Mouse (Mus musculus): ENCODE data around the gene 1700047I17Rik2. TPM values are rescaled to one million over a fixed set of nuclear protein-coding genes. Genes with fewer than 3 reads are reported as not detected.
A peak's percentile ranks its signal among the peaks of the same experiment; 100 is the strongest.
"Not testable (repeated sequence)": the region's sequence is repeated elsewhere in the genome, so short reads cannot be mapped to it uniquely, and the experiment has no call there.

The 1700047I17Rik2 gene
- not detected in 2 replicates for polyA plus RNA-seq (2012; rRNA removed)

DNA sequence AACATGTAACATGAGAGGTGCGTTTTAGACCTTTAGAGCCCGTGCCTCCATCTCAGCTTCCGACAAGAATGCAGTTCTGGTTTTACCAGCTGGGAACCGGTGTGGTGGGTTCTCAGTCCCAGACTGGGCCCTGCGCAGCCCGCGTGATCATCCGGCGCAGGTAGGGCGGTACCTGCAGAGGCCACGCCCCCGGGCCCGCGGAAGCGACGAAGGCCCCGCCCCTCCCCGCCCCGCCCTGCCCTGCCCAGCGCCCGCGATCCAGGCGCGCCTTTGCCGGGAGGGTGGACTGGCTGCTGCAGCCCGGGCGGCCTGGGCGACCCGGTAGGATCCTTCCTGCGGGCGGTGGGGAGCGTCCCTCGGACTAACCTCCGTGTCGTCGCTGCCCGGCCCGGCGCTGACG, at the start of gene 1700047I17Rik2:
TSS of gene 1700047I17Rik2 (plus strand) at position 287 of the 400 bp plus-strand sequence.
- not testable (repeated sequence) for H3K4me3 ChIP-seq (ENCODE audit: extremely low read depth, insufficient read depth, insufficient read length); H3K4me1 ChIP-seq (ENCODE audit: control insufficient read depth, insufficient read depth, insufficient read length); H3K27ac ChIP-seq (ENCODE audit: insufficient read depth, low read length); H3K27me3 ChIP-seq (ENCODE audit: control insufficient read depth, insufficient read depth, low read length); DNase-seq (ENCODE audit: low read depth in 1 of 2, low spot score in 2 of 2); H3K36me3 ChIP-seq (ENCODE audit: control insufficient read depth, insufficient read depth, low read length)
- WGBS = no CpG with 5 or more reads among the region's 40 CpGs

DNA sequence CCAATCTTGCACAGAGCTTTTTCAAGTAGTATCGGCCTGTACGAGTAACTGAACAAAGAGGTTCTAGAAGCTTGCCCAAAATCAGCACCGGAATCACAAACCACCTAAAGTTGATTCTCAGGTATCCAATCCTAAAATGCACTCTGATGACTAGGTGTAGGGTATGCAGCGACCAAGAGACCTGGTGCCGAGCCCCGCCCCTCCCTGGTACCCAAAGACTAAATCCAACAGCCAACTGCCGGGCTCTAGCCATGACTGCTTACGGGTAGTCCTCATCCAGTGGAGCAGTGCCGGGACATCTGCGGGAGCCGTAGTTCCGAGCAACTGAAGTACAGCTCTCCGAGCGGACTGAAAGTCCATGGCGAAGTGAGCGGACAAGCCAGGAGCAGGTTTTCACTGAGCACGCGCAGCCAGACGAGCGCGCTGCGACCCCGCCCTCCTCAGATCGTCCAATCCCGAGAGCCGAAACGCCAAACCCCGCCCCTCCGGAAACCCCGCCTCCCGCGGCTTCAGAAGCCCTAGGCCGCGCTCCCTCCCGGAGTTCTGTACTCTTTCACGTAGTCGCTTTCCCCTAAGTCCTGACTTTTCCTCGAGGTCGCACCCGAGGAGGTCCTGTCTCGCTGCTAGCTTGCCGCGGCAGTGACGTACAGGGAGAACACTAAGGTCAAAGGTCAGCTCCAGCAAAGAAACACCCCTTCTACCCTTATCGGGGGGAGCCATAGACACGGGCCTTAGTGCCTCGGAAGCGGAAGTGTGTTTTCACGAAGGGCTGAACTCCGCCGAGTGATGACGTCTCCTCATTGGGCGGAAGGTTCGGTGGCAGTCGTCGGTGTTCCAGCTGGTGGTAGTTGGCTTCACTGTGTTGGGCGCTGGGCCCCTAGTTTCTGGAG, 44.6 kb upstream of the 1700047I17Rik2 start, which contains the start of gene Srp54b:
TSS of gene Srp54b (plus strand) at position 546 of the 890 bp plus-strand sequence.
- not testable (repeated sequence) for H3K4me1 ChIP-seq (ENCODE audit: control insufficient read depth, insufficient read depth, insufficient read length); H3K4me3 ChIP-seq (ENCODE audit: extremely low read depth, insufficient read depth, insufficient read length); DNase-seq (ENCODE audit: low read depth in 1 of 2, low spot score in 2 of 2); H3K36me3 ChIP-seq (ENCODE audit: control insufficient read depth, insufficient read depth, low read length); H3K27ac ChIP-seq (ENCODE audit: insufficient read depth, low read length); H3K27me3 ChIP-seq (ENCODE audit: control insufficient read depth, insufficient read depth, low read length)
- WGBS = no CpG with 5 or more reads among the region's 57 CpGs

DNA sequence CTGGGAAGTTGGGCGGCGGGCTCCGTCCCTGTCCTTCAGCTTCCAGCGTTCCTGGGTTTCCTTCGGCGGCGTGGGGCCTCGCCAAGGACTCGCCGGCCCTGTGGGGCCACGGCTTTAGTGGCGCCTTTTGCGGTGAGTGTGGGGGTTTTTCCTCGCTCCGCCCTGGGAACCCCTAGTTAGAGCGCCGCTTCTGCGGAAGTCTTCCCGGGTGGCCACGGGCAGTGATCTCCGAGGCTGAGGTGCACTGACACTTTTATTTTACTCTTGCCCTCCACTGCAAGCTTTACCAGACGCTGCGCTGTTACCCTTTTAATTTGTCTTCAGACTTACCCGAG, 44.0 kb upstream of the 1700047I17Rik2 start:
- 0% methylated on average over 12 of the region's 24 CpGs for WGBS
- H3K36me3 ChIP-seq (ENCODE audit: control insufficient read depth, insufficient read depth, low read length) = not testable (repeated sequence)

DNA sequence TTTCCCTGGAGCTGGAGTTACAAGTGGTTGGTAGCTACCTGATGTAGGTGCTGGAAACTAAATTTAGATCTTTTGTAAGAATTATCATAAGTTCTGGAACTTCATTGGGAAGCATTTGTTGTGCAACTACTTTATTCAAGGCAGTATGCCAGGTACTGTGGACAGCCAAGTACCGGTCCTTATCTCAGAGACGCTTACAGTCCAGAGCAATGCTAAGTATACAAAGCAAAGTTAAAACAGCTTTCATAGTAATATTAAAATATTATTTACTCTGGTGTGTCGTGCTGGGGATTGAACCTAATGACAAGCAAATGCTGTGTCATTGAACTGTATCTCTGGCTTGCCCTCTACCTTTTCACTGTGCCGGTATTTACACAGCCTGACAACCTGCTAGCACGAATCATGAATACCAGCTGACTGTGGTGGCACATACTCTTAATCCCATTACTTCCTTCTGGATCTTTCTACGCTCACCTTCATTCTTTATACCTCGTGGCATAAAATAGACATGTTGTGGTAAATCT, 32.3 kb upstream of the 1700047I17Rik2 start:
- no CpG with 5 or more reads among the region's 7 CpGs for WGBS
- DNase-seq (ENCODE audit: low read depth in 1 of 2, low spot score in 2 of 2) = not testable (repeated sequence)

More for the DNA sequence above, 44.0 kb upstream of the 1700047I17Rik2 start:
- not testable (repeated sequence) for H3K4me1 ChIP-seq (ENCODE audit: control insufficient read depth, insufficient read depth, insufficient read length); H3K27ac ChIP-seq (ENCODE audit: insufficient read depth, low read length); DNase-seq (ENCODE audit: low read depth in 1 of 2, low spot score in 2 of 2); H3K4me3 ChIP-seq (ENCODE audit: extremely low read depth, insufficient read depth, insufficient read length); H3K27me3 ChIP-seq (ENCODE audit: control insufficient read depth, insufficient read depth, low read length)

DNA sequence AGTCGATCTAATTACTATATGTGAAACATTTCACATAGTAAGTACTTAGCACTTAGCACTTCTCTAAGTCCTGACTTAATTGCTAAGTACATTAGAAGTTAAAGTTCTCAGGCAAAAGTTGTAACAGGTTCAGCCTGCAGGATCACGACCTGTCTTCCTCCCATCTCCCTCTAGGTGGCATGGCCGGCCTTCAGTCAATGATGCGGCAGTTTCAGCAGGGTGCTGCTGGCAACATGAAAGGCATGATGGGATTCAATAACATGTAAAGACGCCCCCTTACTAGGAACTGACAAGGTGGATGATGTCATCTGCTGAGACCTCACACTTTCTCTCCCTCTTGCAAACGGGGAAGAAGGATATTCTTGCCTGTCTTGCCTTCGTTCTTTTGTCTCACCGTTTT, 11.7 kb upstream of the 1700047I17Rik2 start:
- not testable (repeated sequence) for H3K4me3 ChIP-seq (ENCODE audit: extremely low read depth, insufficient read depth, insufficient read length); DNase-seq (ENCODE audit: low read depth in 1 of 2, low spot score in 2 of 2); H3K4me1 ChIP-seq (ENCODE audit: control insufficient read depth, insufficient read depth, insufficient read length); H3K27ac ChIP-seq (ENCODE audit: insufficient read depth, low read length); H3K27me3 ChIP-seq (ENCODE audit: control insufficient read depth, insufficient read depth, low read length); H3K36me3 ChIP-seq (ENCODE audit: control insufficient read depth, insufficient read depth, low read length)
- WGBS = no CpG with 5 or more reads among the region's 8 CpGs

More for the DNA sequence above, 32.3 kb upstream of the 1700047I17Rik2 start:
- not testable (repeated sequence) for H3K4me1 ChIP-seq (ENCODE audit: control insufficient read depth, insufficient read depth, insufficient read length); H3K27ac ChIP-seq (ENCODE audit: insufficient read depth, low read length); H3K36me3 ChIP-seq (ENCODE audit: control insufficient read depth, insufficient read depth, low read length); H3K4me3 ChIP-seq (ENCODE audit: extremely low read depth, insufficient read depth, insufficient read length); H3K27me3 ChIP-seq (ENCODE audit: control insufficient read depth, insufficient read depth, low read length)

DNA sequence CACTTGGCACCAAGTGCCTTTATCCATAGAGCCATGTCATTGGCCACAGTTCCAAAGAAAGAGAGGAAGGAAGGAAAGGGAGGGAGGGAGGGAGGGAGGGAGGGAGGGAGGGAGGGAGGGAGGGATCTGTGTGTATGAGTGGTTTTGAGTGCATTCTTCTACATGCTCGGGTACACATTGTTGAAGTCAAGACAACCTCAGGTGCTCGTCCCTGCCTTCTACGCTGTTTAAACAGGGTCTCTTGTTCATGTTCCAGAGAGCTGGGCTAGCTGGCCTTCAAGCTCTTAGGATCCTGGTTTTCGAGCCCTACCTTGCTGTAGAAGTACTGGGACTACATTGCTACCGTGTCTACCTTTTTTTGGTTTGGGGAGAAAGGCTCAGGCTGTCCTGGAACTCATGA, 10.3 kb upstream of the 1700047I17Rik2 start:
- not testable (repeated sequence) for H3K4me1 ChIP-seq (ENCODE audit: control insufficient read depth, insufficient read depth, insufficient read length); H3K36me3 ChIP-seq (ENCODE audit: control insufficient read depth, insufficient read depth, low read length); DNase-seq (ENCODE audit: low read depth in 1 of 2, low spot score in 2 of 2); H3K27me3 ChIP-seq (ENCODE audit: control insufficient read depth, insufficient read depth, low read length); H3K4me3 ChIP-seq (ENCODE audit: extremely low read depth, insufficient read depth, insufficient read length); H3K27ac ChIP-seq (ENCODE audit: insufficient read depth, low read length)
- no CpG with 5 or more reads among the region's 5 CpGs for WGBS

DNA sequence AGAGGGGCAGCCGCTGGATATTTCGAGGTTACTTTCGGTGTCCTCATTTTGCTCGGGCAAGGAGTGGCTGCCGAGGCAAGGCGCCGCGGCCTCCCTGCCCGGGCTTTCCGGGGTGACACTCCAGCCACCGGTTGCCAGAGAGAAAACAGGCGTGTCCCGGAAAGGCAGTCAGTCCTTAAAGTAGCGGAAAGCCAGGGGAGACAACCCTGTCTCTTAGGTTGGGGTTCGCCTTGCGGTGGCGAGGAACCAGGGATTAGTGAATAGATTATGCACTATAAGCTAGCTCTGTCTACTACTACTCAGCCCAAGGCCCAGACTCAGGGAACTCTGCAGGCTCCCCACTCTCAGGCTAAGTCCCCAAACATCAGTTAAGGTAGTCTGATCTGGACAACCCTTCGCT, 407 bp downstream of the 1700047I17Rik2 start:
- not testable (repeated sequence) for DNase-seq (ENCODE audit: low read depth in 1 of 2, low spot score in 2 of 2); H3K27ac ChIP-seq (ENCODE audit: insufficient read depth, low read length); H3K36me3 ChIP-seq (ENCODE audit: control insufficient read depth, insufficient read depth, low read length); H3K4me1 ChIP-seq (ENCODE audit: control insufficient read depth, insufficient read depth, insufficient read length); H3K4me3 ChIP-seq (ENCODE audit: extremely low read depth, insufficient read depth, insufficient read length); H3K27me3 ChIP-seq (ENCODE audit: control insufficient read depth, insufficient read depth, low read length)
- WGBS = no CpG with 5 or more reads among the region's 18 CpGs

DNA sequence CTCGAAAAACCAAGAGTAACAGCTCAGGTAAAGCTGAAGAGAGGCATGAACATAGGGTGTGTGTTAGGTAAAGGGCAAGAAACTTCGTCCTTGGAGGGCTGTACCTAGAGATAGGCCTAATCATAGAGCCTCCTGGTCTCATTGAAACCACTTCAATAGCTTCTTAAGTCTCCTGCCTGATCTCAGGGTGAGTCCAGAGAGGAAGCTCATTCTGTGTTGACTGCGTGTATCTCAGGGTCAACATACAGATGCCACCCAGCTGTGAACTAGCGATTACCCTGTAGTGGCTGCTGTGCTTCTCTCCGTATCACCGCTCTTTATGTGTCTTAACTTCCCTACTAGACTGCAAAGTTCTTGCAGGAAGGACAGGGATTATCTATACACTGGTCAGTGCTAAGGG, 13.6 kb downstream of the 1700047I17Rik2 start:
- not testable (repeated sequence) for H3K36me3 ChIP-seq (ENCODE audit: control insufficient read depth, insufficient read depth, low read length); DNase-seq (ENCODE audit: low read depth in 1 of 2, low spot score in 2 of 2); H3K4me1 ChIP-seq (ENCODE audit: control insufficient read depth, insufficient read depth, insufficient read length); H3K4me3 ChIP-seq (ENCODE audit: extremely low read depth, insufficient read depth, insufficient read length); H3K27ac ChIP-seq (ENCODE audit: insufficient read depth, low read length); H3K27me3 ChIP-seq (ENCODE audit: control insufficient read depth, insufficient read depth, low read length)
- no CpG with 5 or more reads among the region's 6 CpGs for WGBS

DNA sequence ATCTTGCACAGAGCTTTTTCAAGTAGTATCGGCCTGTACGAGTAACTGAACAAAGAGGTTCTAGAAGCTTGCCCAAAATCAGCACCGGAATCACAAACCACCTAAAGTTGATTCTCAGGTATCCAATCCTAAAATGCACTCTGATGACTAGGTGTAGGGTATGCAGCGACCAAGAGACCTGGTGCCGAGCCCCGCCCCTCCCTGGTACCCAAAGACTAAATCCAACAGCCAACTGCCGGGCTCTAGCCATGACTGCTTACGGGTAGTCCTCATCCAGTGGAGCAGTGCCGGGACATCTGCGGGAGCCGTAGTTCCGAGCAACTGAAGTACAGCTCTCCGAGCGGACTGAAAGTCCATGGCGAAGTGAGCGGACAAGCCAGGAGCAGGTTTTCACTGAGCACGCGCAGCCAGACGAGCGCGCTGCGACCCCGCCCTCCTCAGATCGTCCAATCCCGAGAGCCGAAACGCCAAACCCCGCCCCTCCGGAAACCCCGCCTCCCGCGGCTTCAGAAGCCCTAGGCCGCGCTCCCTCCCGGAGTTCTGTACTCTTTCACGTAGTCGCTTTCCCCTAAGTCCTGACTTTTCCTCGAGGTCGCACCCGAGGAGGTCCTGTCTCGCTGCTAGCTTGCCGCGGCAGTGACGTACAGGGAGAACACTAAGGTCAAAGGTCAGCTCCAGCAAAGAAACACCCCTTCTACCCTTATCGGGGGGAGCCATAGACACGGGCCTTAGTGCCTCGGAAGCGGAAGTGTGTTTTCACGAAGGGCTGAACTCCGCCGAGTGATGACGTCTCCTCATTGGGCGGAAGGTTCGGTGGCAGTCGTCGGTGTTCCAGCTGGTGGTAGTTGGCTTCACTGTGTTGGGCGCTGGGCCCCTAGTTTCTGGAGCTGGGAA, 30.5 kb downstream of the 1700047I17Rik2 start, which contains the start of gene Srp54c:
TSS of gene Srp54c (plus strand) at position 543 of the 894 bp plus-strand sequence.
- no CpG with 5 or more reads among the region's 57 CpGs for WGBS
- H3K4me3 ChIP-seq (ENCODE audit: extremely low read depth, insufficient read depth, insufficient read length) = peak within 1 kb of the TSS; percentile 39; the same call in 1 of the 2 replicates
- H3K4me1 ChIP-seq (ENCODE audit: control insufficient read depth, insufficient read depth, insufficient read length); H3K36me3 ChIP-seq (ENCODE audit: control insufficient read depth, insufficient read depth, low read length); H3K27ac ChIP-seq (ENCODE audit: insufficient read depth, low read length); H3K27me3 ChIP-seq (ENCODE audit: control insufficient read depth, insufficient read depth, low read length); DNase-seq (ENCODE audit: low read depth in 1 of 2, low spot score in 2 of 2): not testable (repeated sequence)

DNA sequence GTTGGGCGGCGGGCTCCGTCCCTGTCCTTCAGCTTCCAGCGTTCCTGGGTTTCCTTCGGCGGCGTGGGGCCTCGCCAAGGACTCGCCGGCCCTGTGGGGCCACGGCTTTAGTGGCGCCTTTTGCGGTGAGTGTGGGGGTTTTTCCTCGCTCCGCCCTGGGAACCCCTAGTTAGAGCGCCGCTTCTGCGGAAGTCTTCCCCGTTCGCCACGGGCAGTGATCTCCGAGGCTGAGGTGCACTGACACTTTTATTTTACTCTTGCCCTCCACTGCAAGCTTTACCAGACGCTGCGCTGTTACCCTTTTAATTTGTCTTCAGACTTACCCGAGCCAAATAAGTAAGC, 31.1 kb downstream of the 1700047I17Rik2 start:
- not testable (repeated sequence) for H3K36me3 ChIP-seq (ENCODE audit: control insufficient read depth, insufficient read depth, low read length); H3K4me1 ChIP-seq (ENCODE audit: control insufficient read depth, insufficient read depth, insufficient read length); H3K27me3 ChIP-seq (ENCODE audit: control insufficient read depth, insufficient read depth, low read length); H3K27ac ChIP-seq (ENCODE audit: insufficient read depth, low read length)
- DNase-seq (ENCODE audit: low read depth in 1 of 2, low spot score in 2 of 2) = peak in 1 of 2 experiments; percentile 7
- 0% methylated on average over 11 of the region's 25 CpGs for WGBS
- peak overlapping the region; percentile 39; the same call in 1 of the 2 replicates for H3K4me3 ChIP-seq (ENCODE audit: extremely low read depth, insufficient read depth, insufficient read length)
